Mouse (Mus musculus) neural tube, embryonic 10.5 days (tissue): Measurements from ENCODE around the gene Scmh1.
A peak's percentile ranks its signal among the peaks of the same experiment; 100 is the strongest.

Source experiments
- DNase-seq: peaks from one replicate; pipeline ENCODE4 v3.0.0-alpha.2; 2017; ENCODE audit warnings: low spot score; ENCODE audit errors: extremely low spot score

Scmh1 gene

DNA sequence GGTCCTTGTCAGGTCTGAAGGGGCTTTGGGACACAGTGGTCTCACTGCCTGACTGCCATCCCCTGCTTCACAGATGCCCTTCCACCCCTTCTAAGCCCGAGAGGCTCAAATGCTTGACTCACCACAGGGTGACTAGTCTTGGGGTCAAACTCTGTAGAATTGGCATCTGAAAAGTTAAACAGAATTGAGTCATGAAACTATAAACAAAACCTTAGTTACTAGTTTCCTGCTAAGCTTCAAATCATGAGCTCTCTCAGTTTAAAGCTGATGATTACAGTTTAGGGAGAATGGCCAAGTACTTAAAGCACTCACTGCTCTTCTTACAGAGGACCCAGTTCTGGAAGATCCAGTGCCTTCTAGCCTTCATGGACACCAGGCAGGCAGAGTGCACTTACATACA lies 139.8 kb downstream of the Scmh1 start:
- DNase-seq = no peak

DNA sequence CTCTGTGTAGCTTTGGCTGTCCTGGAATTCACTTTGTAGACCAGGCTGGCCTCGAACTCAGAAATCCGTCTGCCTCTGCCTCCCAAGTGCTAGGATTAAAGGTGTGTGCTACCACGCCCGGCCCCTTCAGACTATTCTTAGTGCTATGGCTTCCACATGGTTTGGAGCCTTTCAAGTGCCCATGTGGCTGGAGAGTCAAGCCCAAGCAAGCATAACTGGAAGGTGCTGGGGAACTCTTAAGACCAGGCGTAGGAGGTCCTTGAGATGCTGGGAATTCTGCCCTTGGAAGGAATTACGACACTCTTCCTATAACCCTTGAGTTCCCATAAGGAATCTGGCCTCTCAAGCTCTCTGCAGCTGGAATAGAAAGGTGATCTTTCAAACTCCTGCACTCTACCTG lies 151.5 kb downstream of the Scmh1 start:
- no peak for DNase-seq

DNA sequence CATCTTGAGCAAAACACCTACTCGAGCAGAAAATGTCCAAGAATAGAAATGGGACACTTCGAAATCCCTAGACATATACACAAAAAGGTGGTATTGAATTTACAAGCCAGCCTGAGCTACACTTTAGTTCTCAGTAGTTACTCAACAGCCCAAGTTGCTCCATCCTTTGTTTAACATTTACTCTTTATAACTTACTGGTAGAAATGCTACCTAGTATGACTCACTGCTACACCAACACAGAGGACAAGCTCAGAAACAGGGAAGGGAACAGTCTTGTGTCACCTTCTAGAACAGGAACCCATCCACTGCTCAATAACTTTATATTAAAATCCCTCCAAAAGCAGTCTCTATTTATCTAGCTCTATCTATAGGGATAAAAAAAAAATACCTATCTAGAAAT lies 160.6 kb downstream of the Scmh1 start:
- no peak for DNase-seq

DNA sequence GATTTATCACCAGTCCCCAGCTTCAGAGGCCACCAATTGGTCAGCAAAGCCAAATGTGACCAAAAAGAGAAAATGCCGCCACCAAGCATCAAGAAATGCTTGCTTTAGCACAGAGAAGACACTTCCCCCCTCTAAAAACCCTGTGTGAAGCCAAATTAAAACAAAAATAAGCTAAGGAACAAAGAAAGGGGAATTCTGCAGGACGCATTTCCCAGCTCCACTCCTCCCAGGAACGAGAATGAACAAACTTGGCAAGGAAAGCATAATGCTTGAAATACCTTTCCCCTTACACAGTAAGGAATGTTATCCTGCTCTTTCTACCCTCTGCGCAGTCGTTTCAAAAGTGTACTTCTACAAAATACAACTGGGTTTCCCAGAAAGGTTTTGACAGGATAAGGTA lies 162.9 kb downstream of the Scmh1 start:
- no peak for DNase-seq

DNA sequence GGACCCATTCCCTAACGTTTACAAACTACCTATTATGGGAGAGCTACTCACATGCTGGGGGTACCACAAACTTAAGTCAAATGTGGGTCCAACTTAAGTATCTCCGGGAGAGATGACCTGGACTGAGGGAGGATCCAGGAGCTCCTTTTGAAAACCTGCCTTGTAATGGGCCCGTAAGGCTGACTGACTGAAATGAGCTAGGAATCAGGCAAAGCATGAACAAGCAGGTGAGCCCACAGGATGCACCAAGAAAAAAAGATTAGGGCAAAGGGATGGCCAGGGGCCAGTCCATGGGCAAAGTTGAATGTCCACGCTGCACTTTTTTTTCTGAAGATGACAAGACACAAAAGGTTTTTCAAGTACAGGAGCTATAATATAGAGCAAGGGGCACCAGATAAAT lies 163.9 kb downstream of the Scmh1 start:
- DNase-seq = peak; percentile 30

DNA sequence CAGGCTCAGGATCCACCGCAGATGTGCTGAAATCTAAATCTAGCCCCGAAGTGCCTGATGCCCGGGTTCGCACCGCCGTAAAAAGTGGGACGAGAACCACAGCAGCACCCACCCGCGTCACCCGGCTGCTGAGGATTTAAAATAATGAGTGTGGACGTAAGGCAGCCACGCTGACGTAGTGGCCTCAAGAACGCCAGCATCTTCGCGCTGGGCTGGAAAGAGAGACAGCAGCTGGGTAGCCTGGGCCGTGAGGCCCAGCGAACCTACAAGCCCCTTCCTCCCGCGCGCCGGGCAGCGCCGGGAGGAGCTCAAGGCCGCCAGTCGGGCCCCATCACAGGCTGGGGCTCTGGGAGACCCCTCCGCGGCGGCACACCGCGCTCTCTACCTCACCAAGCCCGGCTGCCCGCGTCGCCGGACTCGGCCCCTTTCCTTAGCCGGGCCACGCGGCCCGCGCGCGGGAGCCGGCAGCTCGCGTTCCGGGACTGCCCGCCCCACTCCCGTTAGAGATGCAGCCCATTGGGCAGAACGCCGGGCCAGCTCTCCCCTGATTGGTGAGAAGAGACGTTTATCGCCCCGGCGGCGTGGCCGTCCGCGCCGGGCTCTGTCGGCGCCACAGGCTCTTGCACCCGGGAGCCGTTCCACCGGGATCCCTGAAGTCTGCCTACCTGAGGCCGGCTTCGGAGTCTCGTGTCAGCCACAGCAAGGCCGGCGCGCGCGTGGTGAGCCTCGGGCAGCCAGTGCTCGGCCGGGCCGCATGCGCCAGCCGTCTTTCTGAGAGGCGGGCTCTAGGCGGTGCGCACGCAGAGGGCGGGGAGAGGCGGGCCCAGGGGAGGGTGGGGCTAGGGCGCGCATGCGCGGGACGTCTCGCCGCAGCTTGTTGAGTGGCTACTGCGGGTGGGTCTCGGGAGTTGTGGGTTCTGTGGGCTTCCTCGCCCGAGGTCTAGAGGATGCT lies 164.7 kb downstream of the Scmh1 start, which contains the start of gene Ctps:
TSS of gene Ctps (minus strand) at position 791 of the 952 bp plus-strand sequence.
- DNase-seq = peak; percentile 99

DNA sequence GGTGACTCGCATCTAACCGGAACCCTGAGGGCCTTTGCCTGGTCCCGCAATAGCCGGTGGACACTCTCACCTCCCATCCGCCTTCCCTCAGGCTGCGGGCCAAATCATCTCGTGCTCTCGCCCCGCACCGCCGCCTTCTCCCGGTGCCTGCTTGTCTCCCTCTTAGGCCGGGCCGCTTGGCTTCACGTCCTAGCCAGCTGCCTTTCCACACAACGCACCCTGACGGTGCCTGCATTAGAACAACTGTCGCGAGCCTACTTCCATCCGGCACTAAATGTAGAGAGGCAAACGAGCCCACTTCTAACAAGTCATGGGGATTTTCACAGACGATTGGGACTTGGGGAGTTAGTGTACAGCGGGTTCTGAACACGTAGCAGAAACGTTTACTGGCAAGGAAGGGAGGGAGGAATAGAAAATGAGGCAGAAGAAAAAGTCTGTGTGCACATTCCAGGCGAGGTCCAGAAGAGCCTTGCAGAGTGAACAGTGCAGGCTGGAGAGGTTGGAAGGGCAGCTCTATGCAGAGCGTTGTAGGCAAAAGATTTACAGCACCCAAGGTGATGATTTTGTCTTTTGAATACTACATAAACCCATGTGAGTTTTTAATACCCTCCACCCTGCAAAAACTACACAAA lies 165.5 kb downstream of the Scmh1 start:
- no peak for DNase-seq

DNA sequence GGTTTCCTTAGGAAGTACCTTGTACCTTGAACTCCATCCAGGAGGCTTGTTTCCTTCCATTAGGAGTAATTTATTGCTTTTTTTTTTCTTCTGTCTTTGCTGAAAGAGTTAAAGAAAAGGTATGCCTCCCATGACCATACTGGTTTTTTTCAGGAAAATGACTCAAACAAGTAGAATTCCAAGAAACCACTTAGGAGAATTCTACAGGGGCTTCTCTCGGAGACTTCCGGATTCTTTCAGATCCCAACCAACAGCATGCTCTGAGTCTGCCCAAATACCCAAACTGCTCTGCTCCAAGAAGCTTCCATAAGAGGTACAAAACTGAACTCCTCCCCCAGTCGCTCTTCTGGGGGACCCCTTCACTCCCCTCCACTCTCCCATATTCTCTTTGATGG lies 166.0 kb downstream of the Scmh1 start:
- no peak for DNase-seq

DNA sequence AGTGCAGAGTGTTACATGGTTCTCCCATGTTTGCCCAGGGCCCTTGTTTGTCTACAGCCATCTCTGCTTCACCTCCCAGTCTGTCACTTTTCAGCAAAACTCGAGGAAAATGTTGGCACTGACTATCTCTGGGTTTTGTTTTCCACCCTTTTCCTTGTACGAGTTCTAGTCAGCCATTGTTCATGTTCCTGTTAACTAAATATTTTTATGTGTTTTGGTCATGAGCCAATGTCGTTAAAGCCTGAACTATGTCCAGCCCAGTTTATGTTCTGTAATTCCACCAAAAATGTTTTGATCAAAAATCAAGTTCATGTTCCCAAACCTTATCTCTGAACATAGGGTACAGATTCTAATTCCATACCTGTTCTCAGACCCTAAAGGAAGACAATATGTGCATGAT lies 166.6 kb downstream of the Scmh1 start:
- no peak for DNase-seq
